Mouse (Mus musculus): ENCODE data around the gene Yars.

Yars gene

GRCm38 (mm10) chr4:129252492-129252891 is 62.9 kb downstream of the Yars start:
- DNase-seq: no peak

GRCm38 (mm10) chr4:129254571-129254970 is 65.0 kb downstream of the Yars start:
- no peak for DNase-seq

GRCm38 (mm10) chr4:129256450-129257380 is 67.2 kb downstream of the Yars start:
- DNase-seq: peak; percentile 87

- DNase-seq: peak; percentile 48
These were observed 69.5 kb downstream of the Yars start for GRCm38 (mm10) chr4:129259101-129259500.

GRCm38 (mm10) chr4:129260678-129261077 is 71.1 kb downstream of the Yars start:
- no peak for DNase-seq

GRCm38 (mm10) chr4:129261196-129261595 is 71.6 kb downstream of the Yars start, which contains the start of gene C77080:
Gene C77080, minus strand, starts transcription at chr4:129261404.
- no peak for DNase-seq

- peak; percentile 70 for DNase-seq
These were observed 73.9 kb downstream of the Yars start for GRCm38 (mm10) chr4:129263225-129264021.

- DNase-seq: no peak
These were observed 76.6 kb downstream of the Yars start for GRCm38 (mm10) chr4:129266191-129266590.

- no peak for DNase-seq
These were observed 77.3 kb downstream of the Yars start for GRCm38 (mm10) chr4:129266821-129267220.

GRCm38 (mm10) chr4:129268698-129269097 is 79.1 kb downstream of the Yars start:
- no peak for DNase-seq
